Mouse (Mus musculus): ENCODE results near the gene Slc13a5. TPM values are rescaled to one million over a fixed set of nuclear protein-coding genes. Genes with fewer than 3 reads are reported as not detected.

Gene Slc13a5
- polyA plus RNA-seq, 1 experiment from 2014 or later: 2.0 TPM

DNA sequence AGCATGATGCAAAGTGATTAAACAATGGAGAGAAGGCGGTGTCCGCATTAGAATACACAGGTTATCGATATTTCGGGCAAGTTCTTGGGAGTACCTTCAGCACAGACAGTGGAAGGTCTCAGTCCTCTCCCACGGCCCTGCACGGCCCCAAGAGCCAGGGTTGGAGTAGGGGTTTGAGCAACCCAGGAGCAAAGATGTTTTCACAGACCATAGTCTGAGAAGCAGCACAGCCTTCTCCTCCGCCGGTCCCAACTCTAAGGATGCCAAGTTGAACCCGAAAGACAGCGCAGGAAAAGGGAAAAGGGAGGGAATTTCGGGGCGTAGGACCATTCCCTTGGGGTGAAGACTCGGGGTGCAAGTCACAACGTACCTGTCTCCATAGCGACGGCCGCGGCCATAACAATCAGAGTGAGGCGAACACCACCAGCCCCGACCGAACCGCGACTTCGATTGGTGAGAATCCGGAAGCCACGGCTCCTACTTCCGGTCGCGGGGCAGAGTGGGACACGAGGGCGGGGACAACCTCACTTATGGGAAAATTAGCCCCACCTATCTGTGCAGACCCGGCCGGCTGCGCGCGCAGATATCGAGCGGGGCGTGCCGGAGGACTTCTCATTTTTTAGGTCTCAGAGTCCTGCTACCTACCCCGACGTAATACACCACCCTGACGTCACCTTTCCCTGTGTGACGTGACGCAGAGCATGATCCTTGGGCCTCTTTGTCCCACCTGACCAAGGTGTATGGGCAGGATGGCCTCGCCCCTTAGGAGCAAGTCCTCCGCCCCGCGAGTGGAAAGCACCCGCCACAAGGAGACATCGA, 52.2 kb downstream of the Slc13a5 start:
- peaks cover 24% of the 10 kb centered on the region for H3K4me1 ChIP-seq (replicated peaks; ENCODE audit: control insufficient read depth, insufficient read depth, low read length)
- H3K4me3 ChIP-seq (replicated peaks; ENCODE audit: low read length): peak overlapping the region; percentile 78
- H3K27me3 ChIP-seq (ENCODE audit: control insufficient read depth, insufficient read depth, low read length): no peaks in the 10 kb centered on the region
- peak overlapping the region; percentile 85 for H3K27ac ChIP-seq
- peak overlapping the region; percentile 82 for H3K4me2 ChIP-seq (replicated peaks)
- peaks cover 34% of the 10 kb centered on the region for H3K36me3 ChIP-seq (replicated peaks; ENCODE audit: control insufficient read depth, insufficient read depth)
- no peaks in the 10 kb centered on the region for H3K9me3 ChIP-seq (ENCODE audit: control insufficient read depth, low read length)
- peak; percentile 98 for DNase-seq (ENCODE audit: low spot score)
- ATAC-seq (ENCODE audit: low FRiP score): peak; percentile 95
- under 1% methylated on average over 51 of the region's 51 CpGs for WGBS
- peak overlapping the region; percentile 75 for H3K9ac ChIP-seq

DNA sequence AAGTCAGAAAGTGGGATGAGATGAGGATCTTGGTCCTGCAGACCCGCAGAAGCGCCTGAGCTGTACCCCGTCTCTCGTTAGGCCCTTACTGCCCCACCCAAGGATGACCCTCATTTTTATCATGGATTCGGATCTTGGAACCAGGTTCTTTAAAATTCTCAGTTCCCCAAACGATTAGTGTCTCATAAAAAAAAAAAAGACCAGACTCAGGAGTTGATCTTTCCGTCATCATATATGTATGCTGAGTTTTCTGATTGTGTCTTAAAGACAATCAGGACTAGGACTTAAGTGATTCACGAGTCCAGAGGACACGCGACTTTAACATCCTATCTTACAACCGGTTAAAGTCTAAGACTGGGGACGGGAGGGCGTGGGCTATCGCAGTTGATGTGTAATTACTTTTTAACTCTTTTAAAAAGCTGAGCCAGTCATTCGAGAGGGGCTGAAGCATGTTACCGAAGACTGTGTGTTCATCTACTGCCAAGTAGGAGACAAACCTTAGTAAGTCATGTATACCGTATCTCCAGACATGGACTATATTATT, 59.1 kb downstream of the Slc13a5 start:
- Histone ChIP-seq H3K36me3 (replicated peaks; ENCODE audit: control insufficient read depth, insufficient read depth) (peaks cover 36% of the 10 kb centered on the region), H3K9me3 (ENCODE audit: control insufficient read depth, low read length) (no peaks in the 10 kb centered on the region), H3K27me3 (ENCODE audit: control insufficient read depth, insufficient read depth, low read length) (no peaks in the 10 kb centered on the region), H3K4me3 (replicated peaks; ENCODE audit: low read length) (peak overlapping the region; percentile 91), H3K4me1 (replicated peaks; ENCODE audit: control insufficient read depth, insufficient read depth, low read length) (peaks cover 14% of the 10 kb centered on the region), H3K4me2 (replicated peaks) (peak overlapping the region; percentile 77), H3K27ac (peak overlapping the region; percentile 76; the same call in 1 of the 2 replicates), H3K9ac (peak overlapping the region; percentile 92)
- 22% methylated on average over 17 of the region's 17 CpGs for WGBS
- ATAC-seq (ENCODE audit: low FRiP score) (no peak), DNase-seq (ENCODE audit: low spot score) (no peak)

DNA sequence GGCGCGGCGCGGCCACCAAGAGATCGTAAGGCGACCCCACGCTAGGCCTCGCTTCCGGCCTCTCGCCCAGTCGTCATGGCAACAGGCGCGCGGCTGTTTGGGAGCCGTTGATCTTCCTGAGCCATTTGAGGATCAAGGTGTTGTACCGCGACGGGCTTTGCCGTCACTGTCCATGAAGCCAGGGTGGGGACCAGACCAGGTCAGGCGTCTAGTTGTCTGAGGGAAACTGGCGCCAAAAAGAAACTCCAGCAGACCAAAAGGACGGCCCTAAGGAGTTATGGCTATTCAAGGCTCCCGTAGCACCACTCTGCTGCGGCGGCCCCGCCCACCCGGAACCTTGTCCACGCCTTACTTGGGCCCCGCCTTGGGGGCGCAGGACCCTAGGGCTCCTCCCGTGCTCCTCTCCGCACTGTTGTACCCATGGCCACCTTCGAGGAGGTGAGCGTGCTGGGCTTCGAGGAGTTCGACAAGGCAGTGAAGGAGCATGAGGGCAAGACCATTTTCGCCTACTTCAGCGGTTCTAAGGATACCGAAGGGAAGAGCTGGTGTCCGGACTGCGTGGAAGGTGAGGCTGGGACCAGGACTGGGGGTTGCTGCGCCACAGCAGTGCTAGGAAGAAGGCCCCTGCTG, 59.7 kb downstream of the Slc13a5 start, which contains the start of the genes 4933427D14Rik and Txndc17:
TSS of gene 4933427D14Rik (minus strand) at position 256 of the 630 bp plus-strand sequence.
TSS of gene Txndc17 (plus strand) at position 344 of the 630 bp plus-strand sequence.
- Histone ChIP-seq H3K4me3 (replicated peaks; ENCODE audit: low read length) (peak within 1 kb of the TSS; percentile 91), H3K27me3 (ENCODE audit: control insufficient read depth, insufficient read depth, low read length) (no peaks in the 10 kb centered on the region), H3K9me3 (ENCODE audit: control insufficient read depth, low read length) (no peaks in the 10 kb centered on the region), H3K4me1 (replicated peaks; ENCODE audit: control insufficient read depth, insufficient read depth, low read length) (peaks cover 14% of the 10 kb centered on the region), H3K9ac (peak within 1 kb of the TSS; percentile 92), H3K27ac (peak within 1 kb of the TSS; percentile 76), H3K4me2 (replicated peaks) (peak within 1 kb of the TSS; percentile 77), H3K36me3 (replicated peaks; ENCODE audit: control insufficient read depth, insufficient read depth) (peaks cover 36% of the 10 kb centered on the region)
- WGBS: under 1% methylated on average over 42 of the region's 42 CpGs
- ATAC-seq (ENCODE audit: low FRiP score): peak; percentile 93
- DNase-seq (ENCODE audit: low spot score): peak; percentile 75

DNA sequence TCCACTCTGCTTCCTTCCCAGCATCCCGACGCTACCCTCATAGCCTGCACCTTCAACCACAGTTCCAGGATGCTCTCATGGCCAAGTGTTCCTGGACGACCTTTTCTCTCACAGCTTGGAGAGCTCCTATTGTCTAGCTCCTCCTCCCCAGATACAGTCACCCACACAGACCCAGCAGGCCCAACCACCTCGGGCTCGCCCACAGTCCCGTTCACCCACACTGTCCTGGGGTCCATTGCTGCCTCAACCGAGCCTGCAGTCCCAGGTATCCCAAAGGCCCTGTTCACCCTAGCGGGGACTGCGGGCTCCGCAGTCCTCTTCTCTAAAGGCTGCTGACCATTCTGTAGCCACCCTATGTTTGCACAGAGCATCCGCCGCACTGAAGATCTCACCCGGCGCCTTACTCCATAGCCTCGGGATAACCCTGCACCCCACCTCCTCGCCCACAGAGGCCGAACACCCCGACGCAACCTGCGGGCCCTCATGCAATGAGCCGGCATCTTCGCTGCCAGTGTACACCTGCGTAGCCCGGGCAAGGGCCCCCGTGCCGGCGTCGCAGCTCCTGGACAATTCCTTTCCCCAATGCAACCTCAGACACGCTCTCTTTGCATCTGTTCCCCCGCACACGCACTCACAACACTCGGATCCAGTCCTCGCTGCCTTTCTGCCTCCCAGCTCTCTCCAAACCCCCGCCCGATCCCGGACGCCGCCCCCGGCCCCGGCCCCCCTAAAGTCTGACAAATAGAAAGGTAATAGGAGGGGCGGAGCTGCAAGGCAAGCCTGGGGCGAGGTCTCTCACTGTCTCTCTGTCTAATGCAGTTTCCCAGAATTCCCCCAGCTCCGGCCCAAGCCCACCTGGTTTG, 60.5 kb downstream of the Slc13a5 start, which contains the start of gene Gm43951:
TSS of gene Gm43951 (minus strand) at position 500 of the 863 bp plus-strand sequence.
- Histone ChIP-seq H3K27ac (peak within 1 kb of the TSS; percentile 76), H3K9me3 (ENCODE audit: control insufficient read depth, low read length) (no peaks in the 10 kb centered on the region), H3K4me1 (replicated peaks; ENCODE audit: control insufficient read depth, insufficient read depth, low read length) (peaks cover 14% of the 10 kb centered on the region), H3K4me3 (replicated peaks; ENCODE audit: low read length) (peak within 1 kb of the TSS; percentile 91), H3K9ac (peak within 1 kb of the TSS; percentile 92), H3K27me3 (ENCODE audit: control insufficient read depth, insufficient read depth, low read length) (no peaks in the 10 kb centered on the region), H3K36me3 (replicated peaks; ENCODE audit: control insufficient read depth, insufficient read depth) (peaks cover 36% of the 10 kb centered on the region), H3K4me2 (replicated peaks) (peak within 1 kb of the TSS; percentile 77)
- DNase-seq (ENCODE audit: low spot score) (no peak), ATAC-seq (ENCODE audit: low FRiP score) (peak; percentile 52)
- 1% methylated on average over 43 of the region's 43 CpGs for WGBS

DNA sequence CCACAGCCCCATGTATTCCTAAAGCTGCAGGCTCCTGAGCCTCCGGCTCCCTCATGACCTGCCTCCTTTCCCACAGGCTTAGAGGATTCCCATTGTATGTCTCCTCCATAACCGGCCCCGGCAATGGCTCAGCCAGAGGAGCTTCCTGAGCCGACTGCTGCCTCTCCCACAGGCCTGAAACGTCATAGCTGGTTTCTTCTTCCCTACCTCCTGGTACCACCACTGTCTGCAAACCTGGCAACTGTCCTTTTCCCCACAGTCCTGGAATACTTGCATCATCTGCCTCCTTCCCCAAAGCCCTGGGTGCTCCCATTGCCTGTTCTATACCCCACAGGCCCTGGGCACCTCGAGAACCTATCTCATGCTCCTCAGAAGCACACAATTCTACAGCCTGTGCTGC, 61.8 kb downstream of the Slc13a5 start:
- DNase-seq (ENCODE audit: low spot score): no peak

DNA sequence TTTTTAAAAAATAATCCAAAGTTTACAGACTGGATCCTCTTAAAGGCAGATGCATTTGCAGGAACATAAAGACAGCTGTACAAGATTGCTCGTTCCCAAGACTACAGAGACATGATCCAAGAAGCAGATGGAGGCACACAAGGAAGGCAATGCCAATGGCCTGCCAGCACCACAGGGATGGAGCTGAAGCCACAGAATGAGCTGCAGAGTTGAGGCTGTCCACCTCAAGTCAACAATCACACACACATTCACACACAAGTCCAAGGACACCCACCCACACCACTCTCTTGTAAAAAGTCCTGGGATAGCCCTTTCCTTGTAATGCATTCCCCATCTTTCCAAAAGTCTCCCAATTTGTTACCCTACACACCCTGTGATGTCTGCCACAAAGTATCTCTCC, 63.6 kb downstream of the Slc13a5 start:
- Histone ChIP-seq H3K27me3 (ENCODE audit: control insufficient read depth, insufficient read depth, low read length) (no peaks in the 10 kb centered on the region), H3K4me1 (replicated peaks; ENCODE audit: control insufficient read depth, insufficient read depth, low read length) (peaks cover 14% of the 10 kb centered on the region), H3K9me3 (ENCODE audit: control insufficient read depth, low read length) (no peaks in the 10 kb centered on the region), H3K36me3 (replicated peaks; ENCODE audit: control insufficient read depth, insufficient read depth) (peaks cover 37% of the 10 kb centered on the region), H3K9ac (no peak overlapping the region), H3K4me2 (replicated peaks) (no peak overlapping the region), H3K4me3 (replicated peaks; ENCODE audit: low read length) (no peak overlapping the region), H3K27ac (no peak overlapping the region)
- 56% methylated on average over 1 of the region's 1 CpGs for WGBS
- no peak for DNase-seq (ENCODE audit: low spot score)
- no peak for ATAC-seq (ENCODE audit: low FRiP score)

More for the DNA sequence above, 61.8 kb downstream of the Slc13a5 start:
- no peaks in the 10 kb centered on the region for H3K9me3 ChIP-seq (ENCODE audit: control insufficient read depth, low read length)
- no peak for ATAC-seq (ENCODE audit: low FRiP score)
- peak overlapping the region; percentile 77 for H3K4me2 ChIP-seq (replicated peaks)
- peaks cover 14% of the 10 kb centered on the region for H3K4me1 ChIP-seq (replicated peaks; ENCODE audit: control insufficient read depth, insufficient read depth, low read length)
- H3K4me3 ChIP-seq (replicated peaks; ENCODE audit: low read length): peak overlapping the region; percentile 91; the same call in 1 of the 2 replicates
- 89% methylated on average over 6 of the region's 6 CpGs for WGBS
- H3K9ac ChIP-seq: peak overlapping the region; percentile 92
- H3K27me3 ChIP-seq (ENCODE audit: control insufficient read depth, insufficient read depth, low read length): no peaks in the 10 kb centered on the region
- H3K27ac ChIP-seq: no peak overlapping the region
- H3K36me3 ChIP-seq (replicated peaks; ENCODE audit: control insufficient read depth, insufficient read depth): peaks cover 36% of the 10 kb centered on the region

DNA sequence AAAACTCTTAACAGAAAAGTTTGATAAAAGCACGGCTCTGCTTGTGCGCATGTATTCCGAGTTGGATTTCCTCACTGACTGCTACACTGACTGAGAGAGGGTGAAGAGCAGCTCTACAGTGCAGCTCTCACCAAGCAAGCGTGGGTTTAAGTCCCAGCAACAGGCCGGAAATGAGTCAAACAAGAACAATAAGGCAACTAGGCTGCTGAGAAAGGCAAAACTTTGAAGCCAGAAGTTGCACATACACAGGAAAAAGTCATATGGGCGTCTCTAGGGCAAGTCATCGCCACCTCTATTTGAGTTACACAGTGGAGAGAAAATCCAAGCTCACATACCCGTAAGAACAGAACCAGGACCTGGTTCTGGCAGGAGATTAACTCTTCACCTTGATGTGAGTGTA, 70.5 kb downstream of the Slc13a5 start:
- H3K36me3 ChIP-seq (replicated peaks; ENCODE audit: control insufficient read depth, insufficient read depth): peaks cover 76% of the 10 kb centered on the region
- no peaks in the 10 kb centered on the region for H3K4me1 ChIP-seq (replicated peaks; ENCODE audit: control insufficient read depth, insufficient read depth, low read length)
- no peak overlapping the region for H3K4me3 ChIP-seq (replicated peaks; ENCODE audit: low read length)
- H3K4me2 ChIP-seq (replicated peaks): no peak overlapping the region
- no peak overlapping the region for H3K27ac ChIP-seq
- 94% methylated on average over 8 of the region's 8 CpGs for WGBS
- H3K27me3 ChIP-seq (ENCODE audit: control insufficient read depth, insufficient read depth, low read length): no peaks in the 10 kb centered on the region
- no peak for DNase-seq (ENCODE audit: low spot score)
- ATAC-seq (ENCODE audit: low FRiP score): no peak
- no peak overlapping the region for H3K9ac ChIP-seq
- H3K9me3 ChIP-seq (ENCODE audit: control insufficient read depth, low read length): no peaks in the 10 kb centered on the region

DNA sequence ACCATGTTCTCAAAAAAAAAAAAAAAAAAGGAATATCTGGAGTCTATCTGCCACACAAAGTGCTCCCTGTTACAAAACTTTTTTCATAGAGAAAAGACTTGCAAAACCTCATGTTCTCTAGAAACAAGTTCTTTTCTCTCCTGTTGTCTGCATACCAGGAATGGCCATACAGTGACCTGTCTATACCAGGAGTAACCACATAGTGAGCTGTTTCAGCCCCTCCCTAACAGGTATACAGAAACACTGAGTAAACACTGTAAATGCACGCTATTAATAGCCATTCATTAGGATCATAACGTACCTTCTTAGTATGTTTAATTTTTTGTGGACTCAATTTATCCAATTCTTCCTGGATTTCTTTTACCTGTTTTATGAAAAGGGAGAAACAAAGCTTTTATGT, 72.8 kb downstream of the Slc13a5 start:
- DNase-seq (ENCODE audit: low spot score) (no peak), ATAC-seq (ENCODE audit: low FRiP score) (no peak)
- 98% methylated on average over 2 of the region's 2 CpGs for WGBS
- Histone ChIP-seq H3K4me3 (replicated peaks; ENCODE audit: low read length) (no peak overlapping the region), H3K4me1 (replicated peaks; ENCODE audit: control insufficient read depth, insufficient read depth, low read length) (no peaks in the 10 kb centered on the region), H3K27me3 (ENCODE audit: control insufficient read depth, insufficient read depth, low read length) (no peaks in the 10 kb centered on the region), H3K9ac (no peak overlapping the region), H3K27ac (no peak overlapping the region), H3K4me2 (replicated peaks) (no peak overlapping the region), H3K9me3 (ENCODE audit: control insufficient read depth, low read length) (no peaks in the 10 kb centered on the region), H3K36me3 (replicated peaks; ENCODE audit: control insufficient read depth, insufficient read depth) (peaks cover 76% of the 10 kb centered on the region)
